Mouse (Mus musculus) limb, embryonic 12.5 days (tissue): ENCODE measurements around the gene Soat2. TPM values are rescaled to one million over a fixed set of nuclear protein-coding genes. Genes with fewer than 3 reads are reported as not detected.

Source experiments
- ATAC-seq: fragments of 200-750 bp; cut with Nextera tagmentation; 2 replicates; pipeline ENCODE4 v1.8.0; 2017; ENCODE audit warnings: low read depth, moderate TSS enrichment; ENCODE audit not compliant: insufficient number of reproducible peaks, insufficient read depth, low FRiP score, low TSS enrichment
- H3K27ac ChIP-seq: fragments of 300-500 bp; sonication (generic); 2 replicates; pipeline ENCODE4 v1.5.1; 2016; ENCODE audit warnings: mild to moderate bottlenecking, moderate library complexity
- H3K27me3 ChIP-seq: fragments of 300-500 bp; sonication (generic); 2 replicates; pipeline ENCODE4 v1.6.1; 2016; ENCODE audit warnings: mild to moderate bottlenecking, moderate library complexity
- H3K36me3 ChIP-seq: fragments of 300-500 bp; sonication (generic); 2 replicates; pipeline ENCODE4 v1.6.1; 2016; ENCODE audit warnings: mild to moderate bottlenecking, moderate library complexity
- H3K4me1 ChIP-seq: fragments of 300-500 bp; sonication (generic); replicated peaks from 2 replicates; pipeline ENCODE4 v1.6.1; 2016
- H3K4me2 ChIP-seq: fragments of 300-500 bp; sonication (generic); 2 replicates; pipeline ENCODE4 v1.6.1; 2016; ENCODE audit warnings: mild to moderate bottlenecking, moderate library complexity
- H3K4me3 ChIP-seq: fragments of 300-500 bp; sonication (generic); replicated peaks from 2 replicates; pipeline ENCODE4 v1.5.1; 2016; ENCODE audit warnings: mild to moderate bottlenecking
- H3K9ac ChIP-seq: fragments of 300-500 bp; sonication (generic); replicated peaks from 2 replicates; pipeline ENCODE4 v1.6.1; 2016; ENCODE audit warnings: mild to moderate bottlenecking, moderate library complexity
- H3K9me3 ChIP-seq: fragments of 300-500 bp; sonication (generic); 2 replicates; pipeline ENCODE4 v1.6.1; 2016; ENCODE audit warnings: mild to moderate bottlenecking, moderate library complexity
- WGBS: fragments of 180-500 bp; shearing (Covaris S2); methylation state at CpG from one replicate; pipeline ENCODE4 v1.1.7; 2016; 5-methylcytosine and 5-hydroxymethylcytosine counted together
- polyA plus RNA-seq: library from polyadenylated mRNA; unstranded; fragments of >200 nt; fragmentation: Nextera tagmentation; extraction: Ambion mirVana; gene quantifications from 2 replicates; pipeline ENCODE4 v1.2.1, GENCODE M21; 2016

Gene Soat2
- polyA plus RNA-seq, 1 experiment from 2014 or later: not detected

DNA sequence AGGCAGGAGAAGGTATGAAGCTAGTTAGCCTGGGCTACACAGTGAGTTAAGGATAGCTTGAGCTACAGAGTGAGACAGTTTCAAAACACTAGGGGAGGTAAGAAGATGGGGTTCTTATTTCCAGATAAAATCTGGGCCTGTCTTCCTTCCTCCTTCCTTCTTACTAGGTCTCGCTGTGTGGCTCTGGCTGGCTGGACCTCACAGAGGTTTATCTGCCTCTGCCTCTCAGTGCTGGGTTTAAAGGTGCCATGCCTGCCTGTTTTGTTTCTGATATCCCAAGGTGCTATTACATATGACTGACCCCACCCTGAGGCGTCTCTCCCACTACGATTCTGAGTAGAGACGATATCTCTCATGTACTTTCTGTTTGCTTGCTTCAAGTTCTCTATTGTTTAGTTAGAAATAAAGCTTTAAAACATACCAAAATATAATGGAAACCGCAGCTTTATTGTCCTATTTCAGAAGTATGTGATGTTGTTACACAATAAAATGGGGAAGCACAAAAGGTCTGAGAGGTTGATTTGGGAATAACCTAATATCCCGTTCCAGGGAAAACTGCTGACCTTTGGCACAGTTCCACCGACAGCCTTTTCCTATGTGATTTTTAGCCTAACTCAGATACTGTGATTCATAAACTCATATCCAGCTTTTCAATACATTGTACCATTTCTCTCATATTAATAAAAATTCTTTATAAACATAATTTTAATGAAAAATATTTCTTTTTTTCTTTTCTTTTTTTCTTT, 26.4 kb downstream of the Soat2 start:
- Histone ChIP-seq H3K4me2 (no peak overlapping the region), H3K4me3 (no peak overlapping the region), H3K27me3 (no peaks in the 10 kb centered on the region), H3K9me3 (peaks cover 5% of the 10 kb centered on the region; the same call in 1 of the 2 replicates), H3K27ac (no peak overlapping the region), H3K9ac (no peak overlapping the region), H3K36me3 (peaks cover 40% of the 10 kb centered on the region; the same call in 1 of the 2 replicates), H3K4me1 (no peaks in the 10 kb centered on the region)
- no peak for ATAC-seq
- WGBS: 89% methylated on average over 7 of the region's 7 CpGs

DNA sequence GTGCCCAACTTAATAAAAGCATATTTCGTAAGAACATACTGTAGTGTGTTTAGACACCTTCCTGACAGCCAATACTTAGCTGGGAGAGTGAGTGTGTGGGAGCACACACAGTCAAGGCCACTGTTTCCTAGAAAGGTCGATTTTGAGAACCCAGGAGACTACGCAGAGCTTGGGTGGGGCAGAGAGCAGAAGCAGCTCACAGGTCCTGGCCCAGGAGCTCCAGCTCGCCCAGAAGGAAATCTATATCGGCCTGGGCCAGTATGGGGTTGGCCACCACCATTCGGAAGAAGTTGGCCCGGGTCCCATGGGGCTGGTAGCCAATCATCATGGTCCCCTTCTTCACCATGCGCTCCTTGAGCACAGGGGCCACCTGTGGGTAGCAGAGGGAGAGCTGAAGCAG, 27.1 kb downstream of the Soat2 start:
- Histone ChIP-seq H3K4me1 (no peaks in the 10 kb centered on the region), H3K27ac (no peak overlapping the region), H3K27me3 (no peaks in the 10 kb centered on the region), H3K4me2 (no peak overlapping the region), H3K9me3 (peaks cover 5% of the 10 kb centered on the region; the same call in 1 of the 2 replicates), H3K36me3 (peaks cover 40% of the 10 kb centered on the region; the same call in 1 of the 2 replicates), H3K9ac (no peak overlapping the region), H3K4me3 (no peak overlapping the region)
- 90% methylated on average over 8 of the region's 8 CpGs for WGBS
- no peak for ATAC-seq

DNA sequence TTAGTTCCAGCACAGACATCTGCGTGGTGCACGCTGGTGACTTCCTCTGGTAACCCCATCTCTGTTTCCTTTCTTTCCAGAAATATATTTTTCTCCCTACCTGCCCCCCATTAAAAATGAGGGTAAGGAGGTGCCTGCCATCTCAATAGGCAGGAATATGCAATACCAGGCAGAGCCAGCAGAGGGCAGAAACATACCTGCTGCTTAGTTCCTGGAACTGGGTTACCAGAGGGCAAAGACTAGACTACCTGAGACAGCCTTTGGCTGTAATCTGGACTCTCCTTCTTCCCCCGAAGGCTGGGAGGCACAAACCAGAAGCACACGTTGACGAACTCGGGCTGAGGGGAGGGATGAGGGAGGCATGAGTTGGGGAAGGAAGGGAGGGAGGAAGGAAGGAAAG, 28.0 kb downstream of the Soat2 start:
- Histone ChIP-seq H3K9ac (no peak overlapping the region), H3K27me3 (no peaks in the 10 kb centered on the region), H3K9me3 (peaks cover 5% of the 10 kb centered on the region; the same call in 1 of the 2 replicates), H3K36me3 (peaks cover 47% of the 10 kb centered on the region), H3K4me2 (no peak overlapping the region), H3K4me1 (no peaks in the 10 kb centered on the region), H3K27ac (no peak overlapping the region), H3K4me3 (no peak overlapping the region)
- ATAC-seq: no peak
- 12% methylated on average over 6 of the region's 6 CpGs for WGBS

DNA sequence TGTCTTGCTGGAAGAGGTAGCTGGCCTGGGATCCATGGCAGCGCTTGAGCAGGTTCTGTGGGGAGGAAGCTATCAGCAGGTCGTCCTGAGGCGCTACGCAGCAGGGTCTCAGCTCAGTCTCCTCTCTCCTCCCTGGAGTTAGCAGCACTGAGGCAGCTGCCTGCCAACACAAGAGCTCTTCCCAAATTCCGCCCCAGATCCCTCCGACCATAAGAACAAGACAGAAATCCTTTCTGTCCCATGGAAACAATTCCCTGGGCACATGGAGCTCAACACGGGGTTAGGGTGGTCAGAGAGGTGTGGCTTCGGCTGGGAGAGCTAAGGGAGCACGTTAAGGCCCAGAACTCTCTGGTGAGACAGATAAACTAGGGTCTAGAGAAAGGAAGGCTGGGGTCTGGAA, 28.8 kb downstream of the Soat2 start:
- 85% methylated on average over 9 of the region's 9 CpGs for WGBS
- H3K36me3 ChIP-seq: peaks cover 55% of the 10 kb centered on the region
- peaks cover 5% of the 10 kb centered on the region; the same call in 1 of the 2 replicates for H3K9me3 ChIP-seq
- H3K4me3 ChIP-seq: no peak overlapping the region
- H3K4me1 ChIP-seq: no peaks in the 10 kb centered on the region
- no peak overlapping the region for H3K9ac ChIP-seq
- H3K4me2 ChIP-seq: no peak overlapping the region
- no peak for ATAC-seq
- H3K27ac ChIP-seq: no peak overlapping the region
- H3K27me3 ChIP-seq: no peaks in the 10 kb centered on the region

DNA sequence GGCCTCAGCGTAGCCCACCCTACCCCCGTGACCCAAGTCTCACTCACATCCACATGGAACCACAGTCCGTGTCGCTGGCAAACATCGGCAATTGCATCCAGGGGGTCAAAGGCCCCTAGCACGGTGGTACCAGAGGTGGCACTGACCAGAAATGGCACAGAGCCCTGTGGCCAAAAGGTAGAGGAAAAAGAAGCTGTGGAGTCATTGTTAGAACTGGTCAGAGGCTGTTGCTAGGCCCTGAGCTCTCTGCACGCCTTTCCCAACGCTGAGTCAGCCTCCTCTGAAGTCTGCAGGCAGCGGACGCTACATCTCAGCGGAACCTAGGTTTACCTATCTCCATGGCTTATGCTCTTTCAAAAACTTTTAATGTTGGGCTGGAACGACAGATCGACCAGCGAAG, 29.6 kb downstream of the Soat2 start:
- peaks cover 58% of the 10 kb centered on the region for H3K36me3 ChIP-seq
- no peak overlapping the region for H3K9ac ChIP-seq
- no peak overlapping the region for H3K4me2 ChIP-seq
- WGBS: 91% methylated on average over 14 of the region's 14 CpGs
- no peaks in the 10 kb centered on the region for H3K9me3 ChIP-seq
- H3K27me3 ChIP-seq: no peaks in the 10 kb centered on the region
- no peaks in the 10 kb centered on the region for H3K4me1 ChIP-seq
- ATAC-seq: no peak
- no peak overlapping the region for H3K27ac ChIP-seq
- no peak overlapping the region for H3K4me3 ChIP-seq

DNA sequence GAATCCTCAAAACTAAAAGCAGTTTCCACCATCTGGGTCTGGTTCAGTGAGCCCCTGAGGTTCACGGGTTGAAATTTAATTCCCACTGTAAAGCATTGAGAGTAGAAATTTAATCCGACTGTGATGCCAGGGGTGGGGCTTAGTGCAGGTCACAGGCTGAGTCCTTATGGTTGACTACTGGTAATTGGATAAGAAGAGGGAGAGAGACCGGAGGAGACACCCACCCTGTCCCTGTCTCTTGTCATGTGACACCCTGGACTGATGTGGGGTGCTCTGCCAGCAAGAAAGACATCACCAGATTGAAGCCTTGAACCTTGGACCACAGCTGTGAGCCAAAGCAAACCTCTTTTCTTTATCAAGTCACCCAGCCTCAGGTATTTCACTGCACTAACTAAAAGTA, 32.8 kb downstream of the Soat2 start:
- H3K4me2 ChIP-seq: no peak overlapping the region
- H3K27me3 ChIP-seq: no peaks in the 10 kb centered on the region
- H3K4me1 ChIP-seq: no peaks in the 10 kb centered on the region
- no peak overlapping the region for H3K4me3 ChIP-seq
- 73% methylated on average over 3 of the region's 3 CpGs for WGBS
- no peak for ATAC-seq
- H3K36me3 ChIP-seq: peaks cover 69% of the 10 kb centered on the region
- no peak overlapping the region for H3K9ac ChIP-seq
- H3K27ac ChIP-seq: no peak overlapping the region
- no peaks in the 10 kb centered on the region for H3K9me3 ChIP-seq

DNA sequence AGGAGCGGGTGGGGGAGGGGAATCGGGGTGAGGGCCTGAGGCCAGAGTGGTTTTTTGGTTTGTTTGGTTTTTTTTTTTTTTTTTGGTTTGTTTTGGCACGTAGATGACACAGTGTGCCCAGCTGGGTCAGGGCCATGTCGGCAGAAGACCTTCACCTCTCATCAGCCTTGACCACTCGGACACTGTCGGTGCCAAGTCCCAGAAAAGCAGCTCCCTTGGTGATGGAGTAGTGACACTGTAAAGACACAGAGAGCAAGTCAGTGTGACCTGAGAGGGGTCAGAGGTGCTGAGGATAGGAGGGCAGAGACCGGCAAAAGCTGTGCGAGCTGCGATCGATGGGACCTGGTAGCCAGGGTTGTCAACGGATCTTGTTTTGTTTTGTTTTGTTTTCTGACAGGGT, 35.9 kb downstream of the Soat2 start:
- Histone ChIP-seq H3K27me3 (no peaks in the 10 kb centered on the region), H3K9me3 (no peaks in the 10 kb centered on the region), H3K36me3 (peaks cover 54% of the 10 kb centered on the region), H3K9ac (no peak overlapping the region), H3K4me1 (no peaks in the 10 kb centered on the region), H3K4me2 (no peak overlapping the region), H3K27ac (no peak overlapping the region), H3K4me3 (no peak overlapping the region)
- ATAC-seq: no peak
- 86% methylated on average over 11 of the region's 11 CpGs for WGBS

DNA sequence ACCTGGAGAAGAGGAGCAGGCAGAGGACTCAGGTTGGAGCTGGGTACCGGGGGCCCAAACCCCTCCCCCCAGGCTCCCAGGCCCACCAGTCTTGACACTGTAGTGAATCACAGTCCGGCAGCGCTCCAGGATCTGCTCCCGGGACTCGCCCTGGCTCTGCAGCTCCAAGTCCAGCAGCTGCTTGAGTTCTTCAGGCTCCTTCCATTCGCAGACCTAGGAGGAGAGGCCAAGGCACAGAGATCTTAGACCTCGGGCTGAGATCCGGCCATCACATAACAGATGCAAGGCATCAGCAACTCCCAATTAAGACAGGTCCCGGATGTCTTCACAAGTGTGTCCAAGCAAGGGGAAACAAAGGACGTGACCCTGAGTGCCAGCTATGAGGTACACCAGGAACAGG, 37.8 kb downstream of the Soat2 start:
- no peak overlapping the region for H3K27ac ChIP-seq
- ATAC-seq: no peak
- WGBS: 89% methylated on average over 10 of the region's 10 CpGs

DNA sequence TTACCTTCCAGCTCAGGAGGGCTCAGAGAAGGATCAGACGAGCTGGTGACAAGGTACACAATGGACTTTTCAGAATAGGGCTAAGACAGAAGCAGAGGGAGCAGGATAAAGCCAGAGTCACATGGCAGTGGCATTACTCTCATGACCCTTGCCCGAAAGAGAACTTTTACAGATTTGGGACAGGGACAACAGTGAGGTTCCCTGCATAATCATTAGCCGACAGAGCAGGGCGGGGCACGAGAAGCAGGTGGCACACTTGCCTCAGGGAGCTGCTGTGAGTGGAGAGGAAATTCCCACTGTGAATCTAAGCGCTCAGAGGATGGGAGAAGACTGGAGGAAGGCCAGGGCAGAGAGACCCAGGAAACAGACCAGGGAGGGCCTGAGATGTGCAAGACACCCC, 38.6 kb downstream of the Soat2 start:
- no peak for ATAC-seq
- Histone ChIP-seq H3K4me2 (no peak overlapping the region), H3K36me3 (peaks cover 45% of the 10 kb centered on the region), H3K4me1 (0 out of 2 replicates have a peak, but pooled peaks cover 6% of the 10 kb centered on the region), H3K9ac (no peak overlapping the region), H3K4me3 (no peak overlapping the region), H3K27ac (no peak overlapping the region), H3K9me3 (no peaks in the 10 kb centered on the region), H3K27me3 (no peaks in the 10 kb centered on the region)
- 66% methylated on average over 6 of the region's 6 CpGs for WGBS

More for the DNA sequence above, 37.8 kb downstream of the Soat2 start:
- no peak overlapping the region for H3K9ac ChIP-seq
- H3K36me3 ChIP-seq: peaks cover 52% of the 10 kb centered on the region
- H3K9me3 ChIP-seq: no peaks in the 10 kb centered on the region
- H3K4me3 ChIP-seq: no peak overlapping the region
- H3K27me3 ChIP-seq: no peaks in the 10 kb centered on the region
- no peak overlapping the region for H3K4me2 ChIP-seq
- 0 out of 2 replicates have a peak, but pooled peaks cover 6% of the 10 kb centered on the region for H3K4me1 ChIP-seq

DNA sequence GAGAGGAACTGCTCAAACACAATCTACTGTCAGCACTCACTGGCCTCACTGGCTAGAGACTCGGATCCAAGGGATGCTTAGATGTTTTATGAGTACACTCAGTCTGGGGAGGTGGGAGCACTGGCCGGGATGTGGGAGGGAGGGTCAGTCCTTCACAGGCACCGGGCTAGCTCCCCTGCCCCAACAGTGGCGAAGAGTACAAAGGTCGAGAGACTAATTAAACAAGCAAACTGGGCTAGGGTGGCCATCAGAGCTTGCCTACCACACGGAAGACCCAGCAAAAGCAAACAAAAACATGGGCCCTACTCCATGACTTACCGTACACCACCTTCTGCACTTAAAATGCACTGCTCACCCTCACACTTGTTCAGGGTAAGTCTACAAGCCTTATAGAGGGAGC, 41.4 kb downstream of the Soat2 start:
- H3K36me3 ChIP-seq: peaks cover 17% of the 10 kb centered on the region

DNA sequence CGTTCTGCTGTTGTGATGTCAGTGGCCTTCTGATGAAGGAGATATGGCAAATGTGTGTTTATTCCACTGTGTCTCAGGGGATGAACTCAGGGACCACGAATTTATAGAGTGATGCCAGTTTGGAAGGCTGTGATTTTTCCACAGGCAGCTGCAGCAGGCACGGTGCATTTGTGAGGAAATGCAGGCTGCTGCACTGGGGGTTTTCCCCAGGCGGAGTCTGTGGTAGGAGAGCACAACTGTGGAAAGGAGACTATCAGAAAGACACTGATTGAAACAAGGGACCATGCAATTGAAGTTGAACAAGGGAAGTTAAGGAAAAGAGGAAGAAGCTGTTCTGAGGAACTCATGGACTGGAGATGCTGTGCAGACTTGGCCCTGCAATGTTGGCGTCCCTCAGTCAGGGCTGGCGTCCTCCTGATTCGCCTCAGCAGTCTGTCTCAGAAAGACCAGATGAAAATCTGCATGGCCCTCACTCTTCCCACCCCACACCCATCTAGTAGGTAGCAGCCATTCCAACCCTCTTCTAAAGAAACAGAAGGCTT, 42.0 kb downstream of the Soat2 start:
- Histone ChIP-seq H3K9me3 (no peaks in the 10 kb centered on the region), H3K4me3 (no peak overlapping the region), H3K27ac (no peak overlapping the region), H3K27me3 (no peaks in the 10 kb centered on the region), H3K36me3 (peaks cover 12% of the 10 kb centered on the region; the same call in 1 of the 2 replicates), H3K4me2 (no peak overlapping the region), H3K4me1 (0 out of 2 replicates have a peak, but pooled peaks cover 6% of the 10 kb centered on the region), H3K9ac (no peak overlapping the region)
- WGBS: 78% methylated on average over 7 of the region's 7 CpGs
- no peak for ATAC-seq

More for the DNA sequence above, 41.4 kb downstream of the Soat2 start:
- 57% methylated on average over 7 of the region's 7 CpGs for WGBS
- no peaks in the 10 kb centered on the region for H3K27me3 ChIP-seq
- H3K4me2 ChIP-seq: no peak overlapping the region
- no peak overlapping the region for H3K9ac ChIP-seq
- no peak overlapping the region for H3K4me3 ChIP-seq
- no peak for ATAC-seq
- H3K9me3 ChIP-seq: no peaks in the 10 kb centered on the region
- 0 out of 2 replicates have a peak overlapping the region, but pooled peaks have one; percentile 23 for H3K27ac ChIP-seq
- H3K4me1 ChIP-seq: 0 out of 2 replicates have a peak, but pooled peaks cover 6% of the 10 kb centered on the region
